7 mouse cellular contexts compared by ENCODE assay signal in genomic region chr1:82476746-82477145, GRCm38 (mm10).
DNase-seq lines count a peak whose midpoint lies in the region; ATAC-seq lines count a peak whose summit lies in the region.

No protein-coding gene starts in this region.

- WGBS in embryonic facial prominence, embryonic 12.5 days, result 4% methylated on average over 9 of the region's 9 CpGs

- H3K4me3 ChIP-seq in embryonic facial prominence, embryonic 12.5 days, result no peak overlapping the region

- peaks cover 6% of the 10 kb centered on the region; the same call in 1 of the 2 replicates for H3K4me1 ChIP-seq in embryonic facial prominence, embryonic 12.5 days

- H3K9ac ChIP-seq in embryonic facial prominence, embryonic 12.5 days, result no peak overlapping the region

- peak; percentile 42 for DNase-seq in gastrocnemius, postnatal 10 days
- peak; percentile 13 for DNase-seq in kidney, adult 9 months
- DNase-seq in neural tube, embryonic 10.5 days (ENCODE audit: extremely low spot score, low spot score), result peak; percentile 50
- DNase-seq in testis, postnatal 14 days (ENCODE audit: low spot score), result no peak
- DNase-seq in left cerebral cortex, postnatal 10 days (ENCODE audit: extremely low spot score in 1 of 2, low spot score in 2 of 2), result no peak
- no peak for DNase-seq in cerebellum, adult 8-10 months

- 0 out of 2 replicates have a peak, but pooled peaks have one; percentile 19 for ATAC-seq in embryonic facial prominence, embryonic 12.5 days (ENCODE audit: insufficient number of reproducible peaks, insufficient read depth, low FRiP score, low TSS enrichment)

- no peaks in the 10 kb centered on the region for H3K36me3 ChIP-seq in embryonic facial prominence, embryonic 12.5 days

- peak overlapping the region; percentile 17; the same call in 1 of the 2 replicates for H3K4me2 ChIP-seq in embryonic facial prominence, embryonic 12.5 days (replicated peaks)

- H3K27ac ChIP-seq in embryonic facial prominence, embryonic 12.5 days, result peak overlapping the region; percentile 41

- H3K9me3 ChIP-seq in embryonic facial prominence, embryonic 12.5 days, result no peaks in the 10 kb centered on the region

- H3K27me3 ChIP-seq in embryonic facial prominence, embryonic 12.5 days, result no peaks in the 10 kb centered on the region

- intact Hi-C loops in left cerebral cortex, postnatal 10 days (cut with DNase I), result loop anchor here (5.0 kb wide), 1 partner anchor 1159 kb away; no protein-coding TSS in a partner anchor

Comparison
In these comparisons a context has a peak if more than half of its experiments do, and no peak if none do; other contexts are left out.
1. DNase-seq: peak in gastrocnemius, postnatal 10 days (single experiment), kidney, adult 9 months (single experiment) and neural tube, embryonic 10.5 days (single experiment); none in testis, postnatal 14 days (single experiment), left cerebral cortex, postnatal 10 days (0 of 2) and cerebellum, adult 8-10 months (single experiment).